Mouse (Mus musculus) 3134 (cell line): ENCODE measurements around the gene Cables2.
A peak's percentile ranks its signal among the peaks of the same experiment; 100 is the strongest.
"Not testable (repeated sequence)": the region's sequence is repeated elsewhere in the genome, so short reads cannot be mapped to it uniquely, and the experiment has no call there.

Source experiments
- DNase-seq: peaks from one replicate; pipeline ENCODE4 v3.0.0-alpha.2; 2011; ENCODE audit warnings: low spot score; ENCODE audit not compliant: insufficient read length; ENCODE audit errors: extremely low read depth

Cables2 gene

GRCm38 (mm10) chr2:180279321-180279720 lies 6.0 kb upstream of the Cables2 start:
- DNase-seq, result no peak

GRCm38 (mm10) chr2:180277773-180278320 lies 4.6 kb upstream of the Cables2 start:
- no peak for DNase-seq

GRCm38 (mm10) chr2:180276851-180277259 lies 3.6 kb upstream of the Cables2 start:
- DNase-seq, result no peak

- no peak for DNase-seq
These were observed 3.1 kb upstream of the Cables2 start for GRCm38 (mm10) chr2:180276385-180276784.

- peak; percentile 60 for DNase-seq
These were observed 2.5 kb upstream of the Cables2 start for GRCm38 (mm10) chr2:180275836-180276235.

GRCm38 (mm10) chr2:180274523-180274922 lies 1.2 kb upstream of the Cables2 start:
- no peak for DNase-seq

- DNase-seq, result peak; percentile 52
These were observed 393 bp downstream of the Cables2 start for GRCm38 (mm10) chr2:180272884-180273321.

GRCm38 (mm10) chr2:180271804-180272395 lies 1.4 kb downstream of the Cables2 start:
- no peak for DNase-seq

GRCm38 (mm10) chr2:180270537-180271255 lies 2.6 kb downstream of the Cables2 start:
- DNase-seq, result no peak

GRCm38 (mm10) chr2:180269329-180269728 lies 4.0 kb downstream of the Cables2 start:
- DNase-seq, result no peak

- no peak for DNase-seq
These were observed 5.3 kb downstream of the Cables2 start for GRCm38 (mm10) chr2:180267955-180268354.

GRCm38 (mm10) chr2:180262891-180263290 lies 10.4 kb downstream of the Cables2 start:
- no peak for DNase-seq

GRCm38 (mm10) chr2:180262441-180262840 lies 10.9 kb downstream of the Cables2 start:
- no peak for DNase-seq

GRCm38 (mm10) chr2:180261901-180262300 lies 11.4 kb downstream of the Cables2 start:
- no peak for DNase-seq

- no peak for DNase-seq
These were observed 12.5 kb downstream of the Cables2 start for GRCm38 (mm10) chr2:180260610-180261480.

GRCm38 (mm10) chr2:180259826-180260609 lies 13.3 kb downstream of the Cables2 start:
- not testable (repeated sequence) for DNase-seq

- not testable (repeated sequence) for DNase-seq
These were observed 14.3 kb downstream of the Cables2 start for GRCm38 (mm10) chr2:180258951-180259484.

- DNase-seq, result no peak
These were observed 15.1 kb downstream of the Cables2 start for GRCm38 (mm10) chr2:180257963-180258865.

GRCm38 (mm10) chr2:180257001-180257521 lies 16.2 kb downstream of the Cables2 start, which contains the start of gene Rps21:
TSS of gene Rps21 (plus strand) at chr2:180257377.
- DNase-seq, result peak; percentile 99
